Mouse (Mus musculus) MN1 (cell line): ENCODE measurements around the gene St14.
A peak's percentile ranks its signal among the peaks of the same experiment; 100 is the strongest.
"Not testable (repeated sequence)": the region's sequence is repeated elsewhere in the genome, so short reads cannot be mapped to it uniquely, and the experiment has no call there.

ENCODE experiments used
- DNase-seq: peaks from one replicate; pipeline ENCODE4 v3.0.0-alpha.2; 2016; ENCODE audit warnings: low spot score

St14 gene

DNA sequence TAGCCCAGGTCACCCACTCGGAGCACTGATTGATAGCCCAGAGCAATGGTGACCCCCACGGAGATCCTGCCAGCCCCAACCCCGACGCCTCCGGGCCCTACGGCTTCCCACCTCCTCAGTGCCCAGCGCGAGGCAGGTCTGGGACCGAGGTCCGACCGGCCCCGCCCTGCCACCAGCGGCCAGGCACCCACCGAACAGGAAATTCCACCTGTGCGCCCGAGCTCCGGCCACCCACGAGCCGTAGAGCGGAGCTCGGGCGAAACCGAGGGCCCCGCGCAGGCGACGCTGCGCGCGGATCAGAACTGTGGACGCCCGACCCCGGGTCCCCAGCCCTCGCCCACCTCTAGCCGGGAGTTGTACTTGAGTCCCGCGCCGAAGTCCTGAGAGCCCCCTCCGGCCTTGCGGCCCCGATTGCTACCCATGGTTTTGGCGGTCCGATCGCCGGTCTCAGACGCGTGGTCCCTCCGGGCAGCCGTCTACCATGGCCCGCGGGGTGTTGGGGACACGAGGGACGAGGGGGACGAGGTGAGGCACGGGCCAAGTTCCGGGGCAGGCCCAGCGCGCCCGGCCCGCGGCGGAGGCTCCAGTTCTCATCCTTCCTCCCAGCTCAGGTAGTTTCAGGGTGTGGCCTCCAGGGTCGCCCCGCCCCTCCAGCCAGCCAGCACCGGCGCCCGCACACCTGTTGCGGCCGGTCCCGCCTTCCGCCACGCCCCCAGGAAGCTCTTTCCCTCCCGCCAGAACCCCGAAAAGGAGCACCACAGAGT lies at the start of gene St14:
TSS of gene St14 (minus strand) at position 649 of the 764 bp plus-strand sequence.
- DNase-seq: no peak

DNA sequence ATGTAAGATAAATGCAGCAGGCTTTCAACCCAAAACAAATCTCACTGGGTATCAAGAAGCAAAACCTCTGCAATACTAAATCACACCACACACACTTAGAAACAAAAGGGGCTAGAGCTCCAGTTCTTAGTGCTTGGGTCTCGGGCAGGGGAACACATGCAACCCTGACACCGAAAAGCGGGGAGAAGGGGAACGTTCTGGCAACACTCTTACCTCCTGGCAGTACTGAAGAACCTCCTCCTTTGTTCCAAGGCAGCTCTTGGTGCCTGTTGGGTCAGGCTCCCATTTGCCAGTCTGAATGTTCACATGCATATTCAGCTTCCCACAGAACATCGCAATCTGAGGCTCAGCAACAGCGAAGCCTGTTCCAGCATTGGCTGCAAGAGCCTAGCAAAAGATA lies 46.0 kb upstream of the St14 start:
- DNase-seq: no peak

DNA sequence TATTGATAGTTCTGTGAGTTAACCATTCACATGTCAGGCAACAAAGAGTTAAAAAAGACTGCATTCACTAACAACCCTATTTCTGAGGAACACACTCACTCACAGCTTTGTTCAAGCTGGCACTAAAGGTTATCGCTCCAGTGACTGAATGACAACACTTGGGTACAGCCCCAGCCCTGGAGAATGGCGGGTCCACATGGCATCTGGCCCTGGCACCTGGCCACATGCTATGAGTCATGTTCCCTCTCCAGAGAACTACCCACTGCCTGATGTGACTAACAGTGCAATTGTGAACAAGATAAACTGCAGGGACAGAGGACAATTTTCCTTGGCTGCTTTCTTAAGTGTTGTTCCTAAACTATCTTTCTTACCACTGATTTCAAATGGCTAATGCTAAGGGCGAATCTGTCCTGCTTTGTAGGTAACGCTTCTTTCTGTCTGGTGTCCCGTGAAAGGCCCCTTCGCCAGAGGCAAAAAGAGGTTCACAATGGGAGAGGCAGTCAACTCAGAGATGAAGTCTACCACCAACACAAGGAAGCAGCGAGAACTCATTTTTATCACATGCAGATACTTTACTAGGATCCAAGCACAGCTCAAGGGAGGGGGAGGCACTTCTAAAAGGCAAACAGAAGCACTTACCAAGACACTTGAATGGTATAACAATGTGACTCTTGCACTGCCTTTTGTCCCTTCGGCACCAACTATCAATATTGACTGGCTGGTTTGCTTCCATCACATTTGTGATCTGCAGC lies 44.9 kb upstream of the St14 start:
- DNase-seq: peak; percentile 84

DNA sequence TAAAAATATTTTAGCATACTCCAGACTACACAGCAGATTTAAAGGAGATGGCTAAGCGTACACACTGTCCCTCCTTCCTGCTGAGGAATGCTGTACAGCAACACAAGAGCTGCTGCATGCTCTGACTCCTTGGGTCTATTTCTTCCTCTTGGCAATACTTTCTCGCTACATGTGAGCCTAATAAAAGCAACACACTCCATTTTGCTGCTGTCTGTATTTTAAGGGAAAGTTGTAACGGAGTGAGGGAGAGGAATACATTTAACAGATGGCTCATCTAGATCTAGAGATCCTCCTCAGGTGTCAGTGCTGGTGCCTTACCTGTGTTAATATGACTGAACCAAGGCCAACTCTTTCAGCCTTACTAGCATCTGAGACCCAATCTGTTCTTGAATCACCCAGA lies 44.3 kb upstream of the St14 start:
- DNase-seq: no peak

DNA sequence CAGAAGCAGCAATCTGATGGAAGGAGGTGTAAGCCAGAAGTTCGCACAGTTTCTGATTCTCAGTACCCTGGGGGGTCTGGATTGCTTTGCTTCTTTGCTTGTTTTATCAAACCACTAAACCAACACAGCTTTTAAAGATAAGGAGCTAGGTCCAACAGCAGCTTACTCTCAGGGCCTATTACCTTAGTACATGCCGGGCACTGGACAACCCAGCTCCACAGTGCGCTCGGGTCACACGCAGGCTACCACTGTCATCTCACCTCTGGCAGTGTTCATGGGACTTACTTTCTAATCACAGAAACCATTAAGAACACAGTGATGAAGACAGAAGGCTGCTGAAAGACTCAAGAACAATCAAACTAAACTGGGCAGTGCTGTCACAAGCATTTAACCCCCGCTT lies 43.7 kb upstream of the St14 start:
- no peak for DNase-seq

DNA sequence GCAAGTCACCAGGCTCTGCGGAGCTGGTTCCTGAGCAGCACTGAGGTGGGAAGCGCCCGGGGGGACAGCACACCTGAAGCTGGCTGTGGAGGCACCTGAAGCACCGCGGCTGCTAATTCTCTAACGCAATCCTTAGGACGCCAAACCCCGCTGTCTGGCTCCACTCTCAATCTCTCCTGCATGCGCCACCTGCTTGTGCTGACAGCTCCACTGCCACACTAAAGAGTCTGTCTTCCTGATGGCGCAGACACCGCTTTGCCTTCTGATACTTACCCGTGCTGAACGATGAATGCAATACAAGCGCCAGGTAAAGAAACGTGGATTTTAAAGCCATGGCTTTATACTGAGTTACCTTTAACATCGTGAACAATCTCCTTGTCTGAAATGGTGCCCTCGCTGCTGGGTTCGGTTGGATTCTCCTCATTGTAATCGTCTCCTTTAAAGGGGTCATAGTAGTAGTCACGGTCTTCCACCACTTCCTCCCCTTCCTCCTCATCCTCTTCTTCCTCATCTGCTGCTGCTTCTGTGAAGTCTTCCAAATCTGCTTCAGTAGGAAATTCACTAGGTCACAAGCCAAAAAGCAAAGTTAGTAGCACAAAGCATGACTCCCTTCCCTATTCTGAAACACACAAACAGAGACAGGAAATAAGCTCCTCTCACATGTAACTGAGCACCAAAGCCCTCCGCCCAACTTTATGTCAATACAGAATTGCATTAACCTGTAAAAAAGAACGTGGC lies 36.9 kb upstream of the St14 start:
- no peak for DNase-seq

DNA sequence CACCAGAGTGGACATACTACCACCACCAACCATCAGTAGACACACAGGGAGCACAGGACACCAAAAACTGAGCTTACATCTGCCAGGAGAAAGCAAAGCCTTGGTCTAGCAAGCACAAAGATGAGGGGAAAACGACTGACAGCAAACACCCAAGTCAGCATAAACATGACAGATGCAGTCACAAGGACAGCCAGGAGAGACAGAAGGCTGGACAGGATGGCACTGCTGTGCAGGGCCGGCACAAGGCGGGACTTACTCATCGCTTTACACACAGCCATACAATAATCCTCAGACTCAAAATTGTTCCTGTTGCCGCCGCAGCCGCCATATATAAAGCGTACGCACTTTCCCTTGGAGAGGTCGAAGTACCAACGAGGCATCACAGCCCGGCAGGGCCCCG lies 35.7 kb upstream of the St14 start:
- no peak for DNase-seq

DNA sequence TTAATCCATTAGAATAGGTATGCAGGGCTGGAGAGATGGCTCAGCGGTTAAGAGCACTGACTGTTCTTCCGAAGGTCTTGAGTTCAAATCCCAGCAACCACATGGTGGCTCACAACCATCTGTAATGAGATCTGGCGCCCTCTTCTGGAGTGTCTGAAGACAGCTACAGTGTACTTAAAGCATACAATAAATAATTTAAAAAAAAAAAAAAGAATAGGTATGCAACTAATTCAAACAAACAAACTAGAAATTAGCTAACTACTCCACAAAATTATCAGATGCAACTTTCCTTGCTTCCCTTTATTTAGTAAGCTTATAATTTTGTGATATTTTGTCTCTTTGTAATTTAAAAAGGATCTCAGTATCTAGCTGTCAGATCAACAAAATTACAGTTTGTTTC lies 33.9 kb upstream of the St14 start:
- DNase-seq: not testable (repeated sequence)

DNA sequence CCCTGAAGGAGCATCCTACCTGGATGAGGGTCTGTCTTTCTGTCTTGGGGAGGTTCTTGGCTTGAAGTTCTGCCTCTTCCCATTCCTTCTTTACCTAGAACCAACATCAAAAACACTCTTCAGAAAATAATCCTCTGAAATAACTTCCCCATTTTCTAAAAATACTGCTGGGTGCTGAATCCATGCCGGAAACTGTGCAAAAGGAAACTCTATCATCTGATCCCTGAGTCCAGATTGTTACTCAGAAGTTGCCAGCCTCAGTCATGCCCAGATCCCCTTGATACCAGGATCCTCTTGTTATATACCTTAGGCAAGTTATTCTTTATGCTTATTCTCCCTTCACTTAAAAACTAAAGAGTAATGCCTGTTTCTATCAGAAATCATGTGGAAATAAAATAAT lies 31.7 kb upstream of the St14 start:
- no peak for DNase-seq

DNA sequence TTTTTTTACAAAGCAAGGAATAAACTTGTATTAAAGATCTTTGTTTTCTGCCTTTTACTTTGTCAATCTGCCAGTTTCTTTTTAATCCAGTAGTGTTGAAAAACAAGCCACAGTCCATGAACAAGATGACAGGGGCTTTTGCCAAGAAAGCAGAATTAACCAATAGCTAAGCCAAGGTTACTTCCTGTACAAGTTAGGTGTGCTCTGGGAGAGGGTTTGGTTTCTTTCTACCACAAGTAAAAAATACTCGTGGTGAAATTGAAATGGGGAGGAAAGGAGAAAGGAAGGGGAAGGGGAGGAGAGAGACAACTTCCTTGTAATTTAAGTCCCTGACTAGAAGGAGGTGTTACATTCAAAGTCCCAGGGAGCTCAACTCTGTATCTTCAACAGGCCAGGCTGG lies 31.3 kb upstream of the St14 start:
- no peak for DNase-seq

DNA sequence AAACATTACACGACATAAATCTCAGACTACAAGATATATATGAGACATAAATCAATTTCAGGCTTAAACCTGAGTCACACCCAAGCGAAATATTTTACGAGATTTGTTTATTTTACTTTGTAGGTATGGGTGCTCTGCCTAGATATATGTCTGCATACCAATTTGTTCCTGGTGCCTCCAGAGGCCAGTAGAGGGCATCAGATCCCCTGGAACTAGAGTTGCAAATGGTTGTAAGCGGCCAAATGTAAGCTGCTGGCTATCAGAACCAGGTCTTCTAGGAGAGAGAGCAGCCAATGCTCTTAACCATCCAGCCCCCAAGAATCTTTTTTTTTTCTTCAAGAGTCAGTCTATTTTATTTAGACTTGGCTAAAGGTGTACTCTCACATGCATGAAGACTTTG lies 28.3 kb upstream of the St14 start:
- no peak for DNase-seq

DNA sequence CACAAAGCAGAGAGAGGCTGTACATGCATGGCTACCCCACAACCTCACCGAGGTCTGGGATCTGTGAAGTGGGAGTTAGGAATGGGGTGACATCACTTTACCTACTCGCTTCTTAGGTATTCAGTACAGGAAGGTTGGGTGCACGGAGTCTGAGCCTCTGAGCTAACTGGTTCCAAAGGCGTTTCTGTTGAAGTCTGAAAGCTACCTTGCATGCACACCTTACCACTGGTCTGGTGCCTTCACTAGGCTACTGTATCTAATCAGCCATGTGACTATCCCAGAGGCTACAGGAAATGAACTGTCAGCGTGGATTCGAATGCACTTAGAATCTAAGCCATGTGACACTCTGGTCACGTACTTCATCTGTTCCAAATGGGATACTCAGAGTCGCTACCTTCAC lies 24.9 kb upstream of the St14 start:
- no peak for DNase-seq

DNA sequence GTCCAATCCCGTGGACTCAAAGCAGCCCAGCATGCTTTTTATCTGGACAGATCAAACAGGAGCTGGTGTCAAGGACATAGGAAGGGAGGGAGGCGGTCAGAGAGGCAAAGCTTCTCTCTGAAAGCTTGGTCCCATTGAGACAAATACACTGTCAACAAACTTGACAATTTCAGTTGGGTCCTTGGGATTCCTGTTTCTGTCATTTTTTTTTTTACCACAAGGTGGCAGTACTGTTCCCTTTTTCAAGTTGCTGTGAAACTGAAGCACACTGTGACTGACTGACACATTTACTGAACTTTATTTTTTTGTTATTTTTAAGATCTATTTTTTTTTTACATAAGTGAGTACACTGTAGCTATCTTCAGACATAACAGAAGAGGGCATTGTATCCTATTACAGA lies 19.4 kb upstream of the St14 start:
- DNase-seq: peak; percentile 59

DNA sequence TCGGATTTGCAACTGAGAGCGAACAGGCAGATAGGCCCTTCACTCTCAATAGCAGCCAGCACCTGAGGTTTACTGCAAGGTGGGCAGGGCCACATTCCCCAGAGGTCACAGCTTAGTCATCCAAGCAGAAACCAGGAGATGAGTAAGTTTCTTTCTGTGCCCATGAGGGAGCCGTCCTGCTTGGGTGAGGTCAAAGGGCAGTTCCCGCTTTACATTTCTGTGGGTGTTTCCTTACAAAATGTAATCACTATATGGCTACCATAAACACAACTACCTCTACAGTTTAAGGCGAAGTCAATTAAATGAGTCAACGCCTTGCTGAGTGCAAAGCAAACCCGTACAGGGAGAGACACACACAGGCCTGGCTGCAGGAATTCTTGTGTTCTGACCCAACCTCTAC lies 16.5 kb upstream of the St14 start:
- DNase-seq: no peak

DNA sequence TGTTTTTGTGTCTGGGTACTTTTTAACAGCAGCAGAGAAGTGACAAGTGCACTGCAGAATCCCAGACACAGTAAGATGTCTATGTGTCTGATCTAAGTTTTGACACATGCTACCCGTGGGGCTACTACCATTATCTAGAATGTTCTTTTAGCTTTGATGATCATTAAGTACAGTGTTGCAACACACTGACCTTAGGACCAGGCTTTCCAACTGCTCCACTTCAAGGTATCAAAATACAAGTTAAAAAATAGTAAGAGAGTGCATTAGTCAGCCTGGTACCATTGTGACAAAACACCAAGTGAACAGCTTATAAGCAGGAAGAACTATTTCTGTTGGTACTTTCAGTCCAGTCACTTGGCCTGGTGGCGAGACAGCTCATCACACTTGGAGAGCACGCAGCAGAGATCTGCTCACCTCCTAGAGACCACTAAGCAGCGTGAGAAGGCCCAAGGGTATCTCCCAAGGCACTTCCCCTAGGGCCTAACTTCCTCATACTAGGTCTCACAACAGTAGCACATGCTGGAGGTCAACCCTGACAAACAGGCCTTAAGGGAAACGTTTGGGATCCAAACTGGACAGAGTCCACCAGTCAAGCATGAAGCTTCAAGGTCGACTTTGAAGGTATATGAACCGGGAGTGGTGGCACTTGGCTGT lies 13.7 kb upstream of the St14 start:
- DNase-seq: no peak

DNA sequence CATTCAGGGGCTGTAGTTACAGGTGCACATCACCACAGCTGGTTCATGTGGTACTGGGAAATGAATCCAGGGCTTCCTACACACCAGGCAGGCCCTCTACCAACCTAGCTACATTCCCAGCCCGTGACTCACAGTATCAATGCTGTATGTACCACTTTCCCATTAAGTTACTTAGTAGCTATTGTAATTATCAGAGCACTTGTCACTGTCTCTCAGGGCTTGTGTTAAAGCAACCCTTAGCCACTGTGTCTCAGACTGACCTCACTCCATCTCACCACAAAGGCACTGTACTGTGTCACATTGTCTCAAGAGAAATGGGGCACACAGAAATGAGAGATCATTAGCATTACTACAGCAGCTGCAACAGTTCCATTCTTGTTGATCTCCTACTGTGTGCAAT lies 11.3 kb upstream of the St14 start:
- DNase-seq: no peak

DNA sequence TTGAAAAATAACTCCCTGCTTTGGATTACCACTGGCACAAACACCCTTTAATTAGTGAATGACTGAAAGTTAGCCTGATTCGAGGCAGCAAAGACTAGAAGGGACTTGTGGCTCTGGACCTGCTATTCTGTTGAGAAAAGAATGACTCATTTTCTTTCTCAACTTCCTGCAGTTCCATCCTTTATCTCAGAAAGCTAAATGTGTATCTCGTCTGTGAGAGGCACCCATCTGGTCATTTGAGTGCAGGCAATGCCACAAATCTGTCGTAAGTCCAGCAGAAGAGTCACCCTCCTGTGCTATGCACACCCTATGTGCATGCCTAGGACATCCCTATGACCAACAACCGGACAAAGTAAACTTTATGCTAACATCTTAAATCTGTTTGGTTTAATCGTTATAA lies 1.5 kb upstream of the St14 start:
- DNase-seq: no peak

DNA sequence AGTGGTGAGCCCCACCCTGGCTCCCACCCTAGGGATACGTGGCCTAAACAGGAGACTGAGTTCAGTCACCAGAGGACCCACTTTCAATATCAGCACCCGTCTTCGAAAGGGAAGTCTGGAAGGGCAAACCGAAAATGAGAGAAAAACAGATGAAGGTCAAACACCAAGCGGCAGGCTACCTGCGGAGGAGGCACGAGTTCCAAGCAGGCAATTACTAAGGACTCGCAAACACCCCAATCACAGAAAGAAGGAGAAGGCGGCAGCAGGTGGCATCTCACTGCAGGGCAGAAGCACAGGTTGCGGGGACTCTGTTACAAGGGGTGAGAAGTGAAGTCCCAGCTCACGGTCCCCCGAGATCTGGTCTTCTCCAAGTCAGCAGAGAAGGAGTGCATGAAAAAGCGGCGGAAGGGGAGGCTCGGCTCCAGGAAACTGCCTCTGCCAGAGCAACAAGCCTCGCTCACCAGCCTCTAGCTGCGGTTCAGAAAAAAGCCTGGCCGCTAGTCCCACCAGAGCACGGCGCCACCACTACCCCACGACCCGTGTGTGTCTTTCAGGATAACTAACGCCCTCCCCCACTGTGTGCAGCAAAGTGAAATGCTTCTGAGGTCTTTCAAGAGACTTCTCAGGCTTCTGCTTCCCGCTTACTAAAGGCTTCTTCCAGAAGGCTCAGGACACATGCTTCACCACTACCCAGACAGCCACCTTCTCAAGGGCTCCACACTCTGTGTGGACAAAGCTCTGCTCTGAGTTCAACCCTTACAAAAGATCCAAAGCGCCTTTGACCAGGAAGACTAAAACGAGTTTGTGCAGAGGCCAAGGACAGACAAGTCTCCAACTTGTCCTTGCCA lies 1.1 kb downstream of the St14 start:
- DNase-seq: no peak

DNA sequence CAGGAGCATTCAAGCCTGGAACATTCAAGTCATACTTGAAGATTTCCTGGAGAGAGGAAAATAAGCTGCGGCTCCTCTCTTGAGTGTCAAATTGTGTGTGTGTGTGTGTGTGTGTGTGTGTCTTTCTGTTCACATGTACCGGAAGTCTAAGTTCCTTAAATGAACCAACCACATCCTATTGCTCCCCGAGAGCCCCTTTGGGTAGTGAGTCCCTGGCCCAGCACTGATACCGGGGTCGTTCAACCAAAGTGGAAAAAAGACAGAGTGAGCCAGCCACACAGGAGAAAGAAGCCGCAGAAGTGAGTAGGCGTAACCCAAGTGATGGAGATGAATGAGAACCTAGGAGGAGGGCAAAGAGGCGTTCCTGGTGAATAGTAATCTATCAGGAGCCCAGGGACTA lies 1.7 kb downstream of the St14 start:
- no peak for DNase-seq

DNA sequence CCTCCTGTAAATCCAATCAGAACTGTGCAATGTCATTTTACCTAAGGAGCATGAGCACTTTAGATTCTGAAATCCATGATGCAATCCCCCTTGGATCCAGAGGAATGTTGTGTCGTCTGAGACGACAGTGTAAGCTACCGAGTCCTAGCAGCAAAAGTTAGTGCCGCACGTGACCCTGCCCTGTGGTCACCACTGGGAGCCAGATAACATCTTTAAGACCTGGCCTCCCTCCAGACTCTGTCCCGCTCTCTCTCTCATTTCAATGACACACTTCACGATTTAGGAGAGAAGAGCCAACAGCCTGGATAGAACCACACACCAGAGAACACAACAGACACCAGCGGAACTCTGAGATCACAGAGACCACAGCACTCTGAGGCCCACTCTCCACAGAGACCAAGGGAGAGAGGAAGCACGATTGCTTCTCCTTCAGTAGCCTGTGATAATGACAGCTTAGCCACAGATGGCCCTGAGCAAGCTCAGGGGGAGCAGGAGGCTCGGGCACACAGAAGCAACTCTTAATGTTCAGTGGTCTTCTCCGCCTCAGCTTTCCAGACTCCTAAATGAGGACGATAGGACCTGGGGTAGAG lies 3.7 kb downstream of the St14 start:
- peak; percentile 17 for DNase-seq

DNA sequence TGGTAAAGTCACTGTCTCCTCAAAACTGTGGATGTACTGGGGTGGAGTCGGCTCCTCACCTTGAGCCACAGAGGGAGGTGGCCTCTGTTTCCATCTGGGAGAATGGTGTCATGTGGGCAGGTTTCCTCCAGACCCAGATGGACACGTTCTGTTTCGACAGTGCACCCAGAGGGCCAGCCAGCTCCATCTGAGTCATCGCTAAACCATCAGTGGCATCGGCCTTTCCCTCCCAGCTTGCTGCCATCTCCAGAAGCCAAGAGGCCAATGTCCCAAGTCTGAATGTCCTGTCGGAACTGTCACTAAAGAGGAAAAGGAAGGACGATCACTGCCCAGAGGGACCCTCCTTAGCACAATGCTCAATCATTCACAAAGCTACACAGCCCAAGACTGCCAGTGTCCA lies 5.6 kb downstream of the St14 start:
- DNase-seq: no peak
